Mouse (Mus musculus) natural killer cell, adult 2 months (primary cell): Measurements from ENCODE around the gene Dst.
"Not testable (repeated sequence)": the region's sequence is repeated elsewhere in the genome, so short reads cannot be mapped to it uniquely, and the experiment has no call there.

ENCODE experiments used
- DNase-seq, 2 experiments: peaks; one replicate each; pipeline ENCODE4 v3.0.0; 2022; ENCODE audit warnings: low spot score in 2 of 2

Gene Dst

GRCm38 (mm10) chr1:34288721-34289471 lies 380.9 kb downstream of the Dst start:
- no peak for DNase-seq

- DNase-seq = no peak
These were observed 381.4 kb downstream of the Dst start for GRCm38 (mm10) chr1:34289472-34289748.

- DNase-seq = no peak
These were observed 382.3 kb downstream of the Dst start for GRCm38 (mm10) chr1:34290321-34290720.

- DNase-seq = no peak
These were observed 385.2 kb downstream of the Dst start for GRCm38 (mm10) chr1:34293198-34293597.

GRCm38 (mm10) chr1:34297636-34298035 lies 389.6 kb downstream of the Dst start:
- no peak for DNase-seq

GRCm38 (mm10) chr1:34298631-34299184 lies 390.7 kb downstream of the Dst start:
- no peak for DNase-seq

GRCm38 (mm10) chr1:34299507-34299906 lies 391.5 kb downstream of the Dst start:
- DNase-seq = no peak

- no peak for DNase-seq
These were observed 392.4 kb downstream of the Dst start for GRCm38 (mm10) chr1:34300309-34300980.

GRCm38 (mm10) chr1:34304227-34304626 lies 396.2 kb downstream of the Dst start:
- DNase-seq = no peak

GRCm38 (mm10) chr1:34306741-34307140 lies 398.7 kb downstream of the Dst start:
- DNase-seq = no peak

GRCm38 (mm10) chr1:34307191-34307590 lies 399.2 kb downstream of the Dst start:
- DNase-seq = no peak

GRCm38 (mm10) chr1:34308841-34309240 lies 400.8 kb downstream of the Dst start:
- DNase-seq = not testable (repeated sequence)

- no peak for DNase-seq
These were observed 401.4 kb downstream of the Dst start for GRCm38 (mm10) chr1:34309396-34309795.

GRCm38 (mm10) chr1:34310532-34311250 lies 402.7 kb downstream of the Dst start:
- DNase-seq = no peak

GRCm38 (mm10) chr1:34312806-34313205 lies 404.8 kb downstream of the Dst start:
- DNase-seq = no peak

- no peak for DNase-seq
These were observed 407.4 kb downstream of the Dst start for GRCm38 (mm10) chr1:34315381-34315780.

GRCm38 (mm10) chr1:34324255-34324654 lies 416.2 kb downstream of the Dst start:
- DNase-seq = no peak

GRCm38 (mm10) chr1:34328606-34329005 lies 420.6 kb downstream of the Dst start:
- DNase-seq = no peak

GRCm38 (mm10) chr1:34331767-34332166 lies 423.7 kb downstream of the Dst start:
- DNase-seq = no peak
